Mouse (Mus musculus): Measurements from ENCODE around the gene Ifrd1. TPM values are rescaled to one million over a fixed set of nuclear protein-coding genes. Genes with fewer than 3 reads are reported as not detected.
"Not testable (repeated sequence)": the region's sequence is repeated elsewhere in the genome, so short reads cannot be mapped to it uniquely, and the experiment has no call there.

The Ifrd1 gene
- total RNA-seq, 2 experiments from 2014 or later, result 99.2 to 119 TPM

DNA sequence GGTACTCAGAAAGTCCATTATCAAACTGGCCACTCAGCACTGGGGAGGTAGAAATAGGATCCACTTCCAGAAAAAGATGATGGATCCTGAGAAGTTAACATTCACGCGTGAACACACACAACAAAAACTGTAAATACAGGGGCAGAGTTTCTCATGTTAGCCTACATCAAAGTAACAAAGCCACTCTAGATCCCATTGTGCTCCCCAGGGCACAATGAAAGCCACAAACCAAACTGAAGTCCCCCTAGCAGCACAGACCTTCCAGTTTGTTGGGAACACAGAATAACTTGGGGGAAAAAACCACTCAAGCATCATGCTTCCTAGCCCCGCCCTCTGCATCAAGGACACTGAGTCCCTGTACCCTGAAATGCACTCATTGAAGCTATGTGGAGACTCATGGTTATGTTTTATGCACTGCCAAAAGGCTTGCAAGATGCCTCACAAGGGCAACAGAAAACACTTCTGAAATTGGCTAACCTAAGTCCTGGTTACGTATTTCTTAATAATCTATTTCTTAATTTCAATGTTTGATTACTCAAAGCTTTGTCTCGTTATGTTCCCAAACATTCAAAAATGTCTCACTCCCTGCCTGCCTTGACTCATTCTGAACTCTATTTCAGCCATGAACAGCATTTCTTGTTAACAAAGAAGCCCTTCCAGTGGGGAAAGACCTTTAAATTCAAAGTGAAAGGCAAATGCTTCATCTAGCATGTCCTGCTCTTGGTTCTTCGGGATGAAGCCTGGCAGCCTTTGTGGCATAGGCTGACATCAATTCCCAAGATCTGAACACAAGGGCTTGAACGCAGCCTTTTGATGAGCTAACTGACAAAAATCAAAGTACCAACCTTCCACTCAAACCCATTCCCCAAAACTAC, 45.9 kb downstream of the Ifrd1 start:
- no peak for ATAC-seq (replicated peaks; ENCODE audit: low FRiP score, low TSS enrichment, poor library complexity, severe bottlenecking)

DNA sequence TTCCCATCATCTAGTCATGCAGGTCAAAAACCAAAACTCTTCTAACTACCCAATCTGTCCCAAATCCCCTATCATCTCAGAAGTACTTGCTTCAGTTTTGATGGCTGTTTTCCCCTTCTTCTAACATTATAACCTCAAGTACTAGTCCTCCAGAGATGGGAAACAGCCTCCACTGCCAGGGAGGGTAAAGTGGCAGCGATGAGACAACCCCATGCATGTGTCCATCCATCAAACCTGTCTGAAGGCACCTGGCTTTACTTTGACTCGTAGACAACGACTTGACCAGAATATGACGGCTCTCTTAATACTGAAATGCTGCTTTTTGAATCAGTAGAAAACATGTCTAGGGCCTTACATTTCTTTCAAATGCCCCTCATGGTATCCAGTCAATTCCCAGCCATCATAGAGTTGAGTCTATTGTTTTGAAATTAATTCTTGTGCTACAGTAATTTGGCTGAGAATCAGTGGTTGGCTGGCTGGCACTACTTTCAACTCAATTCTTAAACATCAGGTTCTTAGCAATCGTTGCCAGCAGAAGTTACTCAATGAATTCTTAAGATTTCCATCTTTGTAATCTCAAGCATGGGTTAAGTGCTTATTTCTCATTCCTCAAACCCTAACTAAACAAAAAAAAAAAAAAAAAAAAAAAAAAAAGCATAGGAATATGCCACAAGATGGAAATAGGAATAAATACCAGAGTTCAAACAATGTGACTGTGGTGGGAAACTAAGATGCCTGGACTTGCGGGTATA, 47.6 kb downstream of the Ifrd1 start:
- ATAC-seq (replicated peaks; ENCODE audit: low FRiP score, low TSS enrichment, poor library complexity, severe bottlenecking), result no peak

DNA sequence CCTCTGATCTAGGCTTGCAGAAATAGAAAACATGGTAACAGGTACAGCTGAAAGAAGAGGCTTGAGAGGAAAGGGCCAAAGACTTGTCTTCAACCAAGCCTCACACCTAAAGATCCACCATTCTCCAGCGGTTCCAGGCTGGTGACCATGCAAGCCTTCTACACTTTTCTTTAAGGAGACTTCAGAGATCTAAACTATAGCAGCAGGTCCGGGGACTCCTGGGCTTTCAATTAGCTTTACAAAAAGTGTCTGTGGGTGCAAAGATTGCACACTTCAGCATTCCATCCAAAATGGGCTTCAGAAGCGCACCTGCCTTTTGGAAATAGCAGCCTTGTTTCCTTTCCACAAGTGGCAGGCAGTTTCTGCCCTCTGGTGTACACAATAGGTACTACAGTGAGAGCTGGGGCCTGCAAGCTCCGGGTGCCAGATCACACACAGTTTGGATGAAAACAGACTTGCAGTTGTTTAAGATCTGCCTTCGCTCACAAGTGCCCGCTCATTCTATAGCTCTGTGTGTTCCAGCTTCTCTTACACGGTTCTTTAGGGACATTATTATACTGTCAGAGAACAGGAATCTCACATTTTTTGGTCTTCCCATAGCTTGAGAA, 48.4 kb downstream of the Ifrd1 start:
- peak; percentile 91 for ATAC-seq (replicated peaks; ENCODE audit: low FRiP score, low TSS enrichment, poor library complexity, severe bottlenecking)

DNA sequence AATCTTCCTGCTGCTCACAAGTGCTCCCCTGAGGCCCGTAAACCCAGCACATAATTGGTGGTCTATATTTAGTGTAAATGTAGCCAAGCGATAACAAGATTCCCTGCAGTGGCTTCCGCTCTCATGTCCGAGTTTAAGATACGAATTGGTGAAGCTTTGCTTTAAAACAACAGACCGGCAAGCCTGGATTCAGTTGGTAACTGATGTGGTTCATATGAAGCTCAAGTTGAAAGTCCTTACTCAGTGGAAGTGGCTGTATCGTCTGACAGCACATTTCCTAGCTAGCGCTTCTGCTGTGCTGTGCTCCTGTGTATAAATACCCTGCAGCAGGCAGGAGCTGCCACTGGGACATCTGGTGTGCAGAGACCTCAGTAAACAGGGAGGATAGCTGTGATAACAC, 49.0 kb downstream of the Ifrd1 start, which contains the start of gene Lsmem1:
Lsmem1 (minus strand) TSS at position 189 of the 400 bp plus-strand sequence.
- ATAC-seq (replicated peaks; ENCODE audit: low FRiP score, low TSS enrichment, poor library complexity, severe bottlenecking), result peak; percentile 60

DNA sequence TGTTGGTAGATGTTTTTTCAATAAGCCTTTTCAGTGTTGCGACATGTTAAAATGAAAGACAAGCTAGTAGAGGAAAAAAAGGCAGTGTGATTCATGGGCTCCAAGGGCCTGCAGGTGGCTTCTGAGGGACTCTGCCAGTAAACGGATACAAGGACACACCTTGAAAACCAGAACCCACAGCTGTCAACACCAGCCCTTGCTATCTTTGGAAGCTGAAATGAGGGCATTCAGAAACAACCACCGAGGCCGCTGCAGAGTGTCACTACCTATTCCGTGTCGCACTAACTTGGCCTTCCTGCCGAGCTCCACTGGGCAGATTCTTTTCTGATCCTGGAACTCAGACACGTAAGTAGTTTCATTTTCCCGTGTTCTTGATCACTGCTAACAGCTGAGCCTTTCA, 49.9 kb downstream of the Ifrd1 start:
- no peak for ATAC-seq (replicated peaks; ENCODE audit: low FRiP score, low TSS enrichment, poor library complexity, severe bottlenecking)

DNA sequence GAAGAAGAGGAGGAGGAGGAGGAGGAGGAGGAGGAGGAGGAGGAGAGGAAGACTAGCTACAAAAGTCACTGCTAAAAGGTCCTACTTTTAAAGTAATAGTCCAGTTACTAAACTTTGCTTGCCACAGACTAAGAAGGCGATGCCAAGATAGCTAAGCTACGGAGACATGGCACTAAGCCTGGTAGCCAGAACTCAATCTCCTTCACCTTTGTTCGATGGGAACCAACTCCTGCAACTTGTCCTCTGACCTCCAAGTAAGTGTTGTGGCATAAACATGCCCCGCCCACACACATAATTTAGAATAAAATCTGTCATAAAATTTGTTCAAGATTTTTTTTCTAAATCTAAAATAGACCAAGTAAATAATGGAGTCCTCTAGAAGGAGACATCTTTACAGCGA, 50.3 kb downstream of the Ifrd1 start:
- ATAC-seq (replicated peaks; ENCODE audit: low FRiP score, low TSS enrichment, poor library complexity, severe bottlenecking), result no peak

DNA sequence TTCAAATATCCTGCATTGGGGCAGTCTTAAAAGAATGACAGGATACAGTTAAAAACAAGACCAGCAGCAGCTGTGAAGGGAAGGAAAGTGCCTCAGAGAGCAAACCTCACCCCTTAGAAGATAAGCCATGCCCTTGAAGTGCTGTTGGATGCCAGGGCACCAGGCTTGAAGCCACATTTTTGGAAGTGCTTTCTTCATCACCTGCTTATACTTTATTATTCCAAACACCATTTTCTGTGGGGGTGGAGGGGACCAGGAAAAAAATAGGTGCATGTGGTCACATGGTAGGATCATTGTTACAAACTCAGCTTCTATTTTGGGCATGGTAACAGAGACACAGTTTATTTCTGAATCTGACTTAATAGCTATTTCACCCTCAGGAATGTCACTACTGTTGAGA, 50.8 kb downstream of the Ifrd1 start:
- no peak for ATAC-seq (replicated peaks; ENCODE audit: low FRiP score, low TSS enrichment, poor library complexity, severe bottlenecking)

DNA sequence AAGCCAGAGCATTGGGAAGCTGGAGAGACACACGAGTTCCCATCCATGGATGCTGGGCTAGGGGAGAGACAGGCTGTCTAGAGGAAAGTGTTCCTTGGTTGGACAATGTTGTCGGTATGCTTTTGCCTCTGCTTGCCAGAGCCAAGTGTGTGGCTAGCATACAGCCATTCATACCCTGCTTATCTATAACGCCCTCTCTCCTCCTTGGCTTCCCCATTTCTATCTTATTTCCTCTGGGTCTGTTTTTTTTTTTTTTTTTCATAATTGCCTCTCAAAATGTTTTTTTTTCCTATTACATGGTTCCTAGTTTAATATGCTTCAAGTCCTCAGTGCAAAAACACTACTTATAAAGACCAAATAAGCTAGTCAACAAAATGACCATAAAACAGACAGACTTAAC, 62.8 kb downstream of the Ifrd1 start:
- ATAC-seq (replicated peaks; ENCODE audit: low FRiP score, low TSS enrichment, poor library complexity, severe bottlenecking), result peak; percentile 95

DNA sequence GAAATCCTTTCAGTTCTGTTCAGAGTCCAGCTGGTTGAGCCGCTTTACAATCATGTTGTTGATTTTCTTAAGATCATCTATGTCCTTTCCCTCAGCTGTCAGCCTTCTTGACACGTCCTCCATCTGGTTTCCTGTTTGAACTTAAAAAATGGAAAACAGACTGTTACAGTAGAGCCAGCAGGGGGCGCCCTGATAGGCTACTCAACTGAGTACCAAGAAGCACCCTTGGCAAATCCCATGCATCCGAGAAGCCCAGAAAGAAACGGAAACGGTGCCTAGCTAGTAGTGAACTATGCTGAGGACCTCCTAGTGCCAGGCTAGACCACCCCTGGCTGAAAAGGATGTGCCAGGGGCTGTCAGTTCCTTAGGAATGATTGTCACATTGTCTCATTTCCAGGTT, 71.2 kb downstream of the Ifrd1 start:
- ATAC-seq (replicated peaks; ENCODE audit: low FRiP score, low TSS enrichment, poor library complexity, severe bottlenecking), result peak; percentile 68

DNA sequence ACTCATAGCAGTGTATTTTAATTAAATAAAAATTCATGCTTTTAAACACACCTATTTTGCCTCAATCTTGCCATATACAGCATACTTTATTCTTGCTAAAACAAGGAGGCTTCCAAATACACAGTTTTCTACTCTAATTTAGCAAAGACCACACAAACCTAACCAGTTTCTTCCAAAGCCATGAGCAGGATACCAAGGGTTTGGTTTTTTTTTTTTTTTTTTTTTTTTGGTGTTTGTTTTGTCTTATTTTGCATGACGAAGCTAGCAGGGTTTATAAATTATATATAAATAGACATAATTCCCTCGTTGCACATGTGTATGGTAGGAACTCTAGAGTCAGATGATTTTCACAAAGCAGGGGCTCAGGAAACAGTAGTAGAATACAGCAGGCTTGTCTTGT, 72.1 kb downstream of the Ifrd1 start:
- no peak for ATAC-seq (replicated peaks; ENCODE audit: low FRiP score, low TSS enrichment, poor library complexity, severe bottlenecking)

DNA sequence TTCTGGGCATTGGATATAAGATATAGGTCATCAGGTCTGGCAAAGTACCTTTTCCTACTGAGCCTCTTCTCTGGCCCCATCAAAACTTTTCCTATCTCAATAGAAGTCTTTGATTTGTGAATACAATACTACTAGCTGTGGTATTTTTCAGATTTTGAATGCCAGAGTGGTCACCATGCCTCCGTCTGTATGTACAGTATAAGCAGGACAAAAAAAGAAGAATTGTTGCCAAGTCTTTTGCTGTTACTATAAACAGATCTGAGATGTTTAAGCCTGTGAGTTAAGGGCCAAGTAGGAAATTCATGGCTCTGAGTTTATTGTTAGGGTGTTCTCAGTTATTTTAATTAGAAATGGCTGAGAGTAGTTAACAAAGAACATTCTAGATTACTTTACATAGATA, 73.1 kb downstream of the Ifrd1 start:
- not testable (repeated sequence) for ATAC-seq (replicated peaks; ENCODE audit: low FRiP score, low TSS enrichment, poor library complexity, severe bottlenecking)

DNA sequence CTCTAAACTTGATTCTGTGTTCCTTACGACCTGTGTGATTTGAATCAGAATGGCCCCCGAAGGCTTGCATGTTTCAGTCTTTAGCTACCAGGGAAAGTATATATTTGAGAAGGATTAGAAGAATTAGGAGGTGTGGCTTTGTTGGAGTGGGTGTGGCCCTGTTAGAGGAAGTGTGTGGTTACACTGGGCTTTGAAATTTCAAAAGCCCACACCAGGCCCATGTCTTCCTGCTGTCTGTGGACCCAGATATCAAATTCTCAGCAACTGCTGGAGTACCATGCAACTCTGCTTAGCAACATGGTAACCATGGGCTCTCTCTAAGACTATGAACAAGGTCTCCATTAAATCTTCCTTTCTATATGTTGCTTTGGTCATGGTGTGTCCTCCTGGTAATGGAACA, 76.7 kb downstream of the Ifrd1 start:
- ATAC-seq (replicated peaks; ENCODE audit: low FRiP score, low TSS enrichment, poor library complexity, severe bottlenecking), result 0 out of 2 replicates have a peak, but pooled peaks have one; percentile 59

DNA sequence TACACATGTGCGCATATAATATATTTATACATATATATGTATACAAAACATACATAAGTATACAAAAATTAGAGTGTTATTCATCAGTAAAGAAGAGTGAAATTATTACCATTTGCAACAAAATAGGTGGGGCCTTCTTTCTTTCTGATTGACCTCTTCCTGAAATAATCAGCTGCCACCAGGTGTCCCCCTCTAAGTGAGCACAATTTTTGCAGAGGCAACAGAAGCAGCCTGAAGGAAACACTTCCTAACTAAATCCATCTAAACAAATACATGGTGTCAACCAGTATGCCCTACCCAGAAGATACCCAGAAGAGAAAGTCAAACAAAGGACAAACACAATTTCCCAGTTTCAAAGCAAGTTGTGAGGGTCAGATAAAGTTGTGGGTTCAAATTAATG, 78.6 kb downstream of the Ifrd1 start:
- ATAC-seq (replicated peaks; ENCODE audit: low FRiP score, low TSS enrichment, poor library complexity, severe bottlenecking), result 0 out of 2 replicates have a peak, but pooled peaks have one; percentile 34

DNA sequence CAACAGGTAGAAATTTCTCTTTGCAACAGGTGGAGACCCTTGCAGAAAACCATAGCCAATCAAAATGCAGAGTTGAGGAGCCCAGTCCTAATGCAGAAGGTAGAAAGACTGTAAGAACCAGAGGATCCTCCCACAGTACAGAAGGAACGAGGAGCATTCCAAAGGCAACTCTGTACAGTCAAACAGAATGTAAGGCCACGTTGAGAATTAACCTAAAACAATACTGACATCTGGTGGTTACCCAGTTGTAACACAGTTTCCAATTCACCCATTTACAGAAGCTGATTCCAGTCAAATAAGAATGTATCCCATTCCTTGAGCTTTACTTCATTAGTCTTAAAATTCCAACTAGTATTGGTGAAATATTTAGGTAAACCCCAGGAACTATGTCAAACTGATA, 83.7 kb downstream of the Ifrd1 start:
- ATAC-seq (replicated peaks; ENCODE audit: low FRiP score, low TSS enrichment, poor library complexity, severe bottlenecking), result peak; percentile 83; the same call in 1 of the 2 replicates

DNA sequence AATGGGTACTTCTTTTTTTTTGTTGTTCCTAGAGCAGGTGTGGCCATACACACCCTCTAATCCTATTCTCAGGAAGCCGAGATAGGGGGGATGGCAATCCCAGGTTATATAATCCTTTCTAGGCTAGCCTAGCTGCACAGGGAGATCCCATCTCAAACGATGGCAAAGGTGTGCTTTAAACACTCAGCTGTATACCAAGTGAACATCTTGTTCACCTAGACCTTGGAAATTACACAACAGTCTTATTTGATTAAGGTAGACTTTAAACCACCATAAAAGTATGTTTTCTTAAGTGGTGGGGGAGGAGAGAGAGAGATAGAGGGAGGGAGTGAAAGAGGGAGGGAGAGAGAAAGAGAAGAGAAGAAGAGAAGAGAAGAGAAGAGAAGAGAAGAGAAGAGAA, 87.5 kb downstream of the Ifrd1 start:
- no peak for ATAC-seq (replicated peaks; ENCODE audit: low FRiP score, low TSS enrichment, poor library complexity, severe bottlenecking)

DNA sequence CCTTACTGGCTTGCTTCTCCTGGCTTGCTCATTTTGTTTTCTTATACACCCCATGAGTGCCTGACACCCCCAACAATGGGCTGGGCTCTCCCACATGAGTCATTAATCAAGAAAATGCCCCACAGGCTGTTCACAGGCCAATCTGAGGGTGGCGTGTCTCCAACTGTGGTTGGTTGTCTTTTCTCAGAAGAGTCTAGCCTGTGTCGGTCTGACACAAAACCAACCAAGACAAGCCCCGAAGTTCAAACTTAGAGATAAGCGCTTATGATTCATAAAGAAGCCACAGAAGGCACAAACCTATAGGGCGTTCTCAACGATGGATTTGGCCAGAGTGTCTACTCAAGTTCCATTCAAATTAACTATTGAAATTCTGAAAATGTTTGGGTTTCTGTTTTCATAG, 94.1 kb downstream of the Ifrd1 start:
- peak; percentile 59; the same call in 1 of the 2 replicates for ATAC-seq (replicated peaks; ENCODE audit: low FRiP score, low TSS enrichment, poor library complexity, severe bottlenecking)

DNA sequence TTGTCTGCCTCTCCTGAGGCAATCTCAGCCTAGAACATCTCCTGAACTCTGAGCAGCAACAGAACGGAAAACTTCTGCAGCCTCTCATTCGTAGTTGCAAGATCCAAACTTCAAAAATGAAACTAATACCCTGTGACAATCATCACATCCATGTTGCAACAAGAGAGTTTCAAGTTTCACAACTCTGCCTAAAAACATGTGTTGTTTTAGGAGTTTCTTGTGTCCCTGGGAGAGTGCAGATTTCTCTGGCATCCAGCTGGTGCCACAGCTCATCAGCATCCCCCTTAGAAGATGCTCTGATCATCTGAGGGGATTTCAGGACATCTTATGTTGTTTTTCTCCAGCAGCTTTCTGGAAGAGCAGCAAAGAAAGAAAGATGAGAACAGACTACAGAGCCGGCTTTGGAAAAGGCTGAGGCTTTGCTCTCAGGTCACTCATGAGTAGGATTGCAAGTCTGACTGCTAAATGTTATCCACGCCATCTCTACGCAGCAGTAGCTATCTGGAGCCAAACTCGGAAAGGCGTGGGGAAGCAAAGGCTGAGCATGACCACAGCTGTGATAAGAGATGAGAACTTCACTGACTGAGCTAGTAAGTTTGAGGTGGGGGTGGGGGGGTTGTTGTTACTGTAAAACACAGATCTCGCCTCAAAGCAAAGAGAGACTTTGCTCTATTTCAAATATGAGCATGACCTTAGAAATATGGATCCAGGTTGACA, 95.8 kb downstream of the Ifrd1 start:
- peak; percentile 76 for ATAC-seq (replicated peaks; ENCODE audit: low FRiP score, low TSS enrichment, poor library complexity, severe bottlenecking)
